12 mouse cellular contexts compared by ENCODE assay signal in genomic region chr3:119467723-119468122, GRCm38 (mm10).
DNase-seq lines count a peak whose midpoint lies in the region; ATAC-seq and TF ChIP-seq lines count a peak whose summit lies in the region.
"Had no signal": no experiment of that assay in that cellular context is flagged by ENCODE, and none has a peak within 500 bp of the region (broad histone marks: within the 10 kb centered on the region; RNA-seq: fewer than 3 reads in every experiment).

No protein-coding gene starts in this region.

- 78% methylated on average over 2 of the region's 2 CpGs for WGBS in kidney, postnatal 0 days
- 79% methylated on average over 2 of the region's 2 CpGs for WGBS in midbrain, postnatal 0 days
- 78% methylated on average over 2 of the region's 2 CpGs for WGBS in midbrain, embryonic 15.5 days

- DNase-seq in cerebellum, postnatal 14 days, result peak; percentile 53 to 64
- DNase-seq in cerebellum, adult 11 months, result no peak
- peak; percentile 42 for DNase-seq in kidney, postnatal 0 days (ENCODE audit: low spot score)
- no peak for DNase-seq in kidney, adult 18-20 months
- DNase-seq in midbrain, postnatal 0 days (ENCODE audit: low spot score), result peak; percentile 24
- DNase-seq in retina, postnatal 1 day, result peak; percentile 25
- no peak for DNase-seq in spleen, postnatal 10 days (ENCODE audit: low spot score in 2 of 2)
- DNase-seq: spleen, adult 18-20 months had no signal

- H3K9ac ChIP-seq in kidney, postnatal 0 days (ENCODE audit: low read depth, low read length), result no peak overlapping the region
- no peak overlapping the region for H3K9ac ChIP-seq in midbrain, postnatal 0 days (replicated peaks; ENCODE audit: low read length, poor library complexity, severe bottlenecking)
- H3K9ac ChIP-seq in midbrain, embryonic 15.5 days, result no peak overlapping the region
- H3K9ac ChIP-seq: forebrain, embryonic 12.5 days; lung, embryonic 15.5 days had no signal

- H3K9me3 ChIP-seq in kidney, postnatal 0 days (replicated peaks; ENCODE audit: low read length), result no peaks in the 10 kb centered on the region
- H3K9me3 ChIP-seq in midbrain, postnatal 0 days (ENCODE audit: low read length), result no peaks in the 10 kb centered on the region
- H3K9me3 ChIP-seq in midbrain, embryonic 15.5 days, result no peaks in the 10 kb centered on the region
- H3K9me3 ChIP-seq: forebrain, embryonic 12.5 days; limb, embryonic 10.5 days; lung, embryonic 15.5 days had no signal

- no peak overlapping the region for H3K4me3 ChIP-seq in kidney, postnatal 0 days (replicated peaks; ENCODE audit: low read depth, low read length)
- H3K4me3 ChIP-seq in midbrain, postnatal 0 days (ENCODE audit: low read depth, low read length), result no peak overlapping the region
- H3K4me3 ChIP-seq in midbrain, embryonic 15.5 days, result no peak overlapping the region
- H3K4me3 ChIP-seq: forebrain, embryonic 12.5 days; limb, embryonic 10.5 days; lung, embryonic 15.5 days had no signal

- H3K4me2 ChIP-seq in kidney, postnatal 0 days (ENCODE audit: low read length), result no peak overlapping the region
- no peak overlapping the region for H3K4me2 ChIP-seq in midbrain, postnatal 0 days (ENCODE audit: low read depth, low read length, poor library complexity, severe bottlenecking)
- no peak overlapping the region for H3K4me2 ChIP-seq in midbrain, embryonic 15.5 days
- H3K4me2 ChIP-seq: forebrain, embryonic 12.5 days; lung, embryonic 15.5 days had no signal

- H3K27ac ChIP-seq in kidney, postnatal 0 days, result no peak overlapping the region
- no peak overlapping the region for H3K27ac ChIP-seq in midbrain, postnatal 0 days (ENCODE audit: low read depth, low read length)
- H3K27ac ChIP-seq in midbrain, embryonic 15.5 days, result no peak overlapping the region
- H3K27ac ChIP-seq: forebrain, embryonic 12.5 days; limb, embryonic 10.5 days; lung, embryonic 15.5 days had no signal

- H3K4me1 ChIP-seq in kidney, postnatal 0 days (replicated peaks; ENCODE audit: insufficient read depth, low read length), result no peaks in the 10 kb centered on the region
- H3K4me1 ChIP-seq in midbrain, postnatal 0 days (ENCODE audit: insufficient read depth, low read length), result no peaks in the 10 kb centered on the region
- H3K4me1 ChIP-seq in midbrain, embryonic 15.5 days, result no peaks in the 10 kb centered on the region; the same call in 1 of the 2 replicates
- H3K4me1 ChIP-seq: lung, embryonic 15.5 days had no signal

- peak; percentile 63; the same call in 1 of the 2 replicates for TF ChIP-seq CTCF in kidney, postnatal 0 days (IDR thresholded peaks at IDR 0.05; ENCODE audit: low read depth)
- peak; percentile 42 for TF ChIP-seq CTCF in midbrain, postnatal 0 days (IDR thresholded peaks at IDR 0.05)

- H3K27me3 ChIP-seq in kidney, postnatal 0 days (ENCODE audit: insufficient read depth, low read length), result no peaks in the 10 kb centered on the region
- no peaks in the 10 kb centered on the region for H3K27me3 ChIP-seq in midbrain, postnatal 0 days (ENCODE audit: insufficient read depth, low read length)
- H3K27me3 ChIP-seq in midbrain, embryonic 15.5 days (replicated peaks), result no peaks in the 10 kb centered on the region
- H3K27me3 ChIP-seq: forebrain, embryonic 12.5 days; lung, embryonic 15.5 days had no signal

- ATAC-seq in kidney, postnatal 0 days (replicated peaks; ENCODE audit: low FRiP score, low read depth), result no peak
- no peak for ATAC-seq in midbrain, postnatal 0 days (ENCODE audit: low FRiP score)
- no peak for ATAC-seq in midbrain, embryonic 15.5 days (replicated peaks)

- H3K36me3 ChIP-seq in kidney, postnatal 0 days (ENCODE audit: insufficient read depth, low read length), result no peaks in the 10 kb centered on the region
- H3K36me3 ChIP-seq in midbrain, postnatal 0 days (ENCODE audit: insufficient read depth, low read length), result no peaks in the 10 kb centered on the region
- no peaks in the 10 kb centered on the region for H3K36me3 ChIP-seq in midbrain, embryonic 15.5 days (replicated peaks)
- H3K36me3 ChIP-seq: forebrain, embryonic 12.5 days; limb, embryonic 10.5 days; lung, embryonic 15.5 days had no signal

Comparison
In these comparisons a context has a peak if more than half of its experiments do, and no peak if none do; other contexts are left out.
1. DNase-seq: peak in cerebellum, postnatal 14 days (2 of 2), kidney, postnatal 0 days (single experiment), midbrain, postnatal 0 days (single experiment) and retina, postnatal 1 day (single experiment); none in cerebellum, adult 11 months (single experiment), kidney, adult 18-20 months (single experiment) and spleen, postnatal 10 days (0 of 2).